Mouse (Mus musculus): Measurements from ENCODE around the gene Papss1. TPM values are rescaled to one million over a fixed set of nuclear protein-coding genes. Genes with fewer than 3 reads are reported as not detected.

Gene Papss1
- polyA plus RNA-seq, 1 experiment = 0.19 TPM

- H3K9me3 ChIP-seq (ENCODE audit: control insufficient read depth, low read length) = peaks cover 2% of the 10 kb centered on the region; the same call in 1 of the 2 replicates
- no peaks in the 10 kb centered on the region for H3K4me1 ChIP-seq (ENCODE audit: control insufficient read depth)
- no peaks in the 10 kb centered on the region for H3K27me3 ChIP-seq (ENCODE audit: control insufficient read depth)
- TF ChIP-seq TAL1 (IDR thresholded peaks at IDR 0.05; ENCODE audit: low read length) = no peak
- TF ChIP-seq GATA1 (IDR thresholded peaks at IDR 0.05; ENCODE audit: low read length) = no peak
- H3K36me3 ChIP-seq (ENCODE audit: control insufficient read depth) = no peaks in the 10 kb centered on the region
- H3K4me3 ChIP-seq (replicated peaks) = no peak overlapping the region
Measured at GRCm38 (mm10) chr3:131662589-131663148, 98.1 kb downstream of the Papss1 start.

GRCm38 (mm10) chr3:131669910-131670309 lies 105.3 kb downstream of the Papss1 start:
- no peak for TF ChIP-seq GATA1 (IDR thresholded peaks at IDR 0.05; ENCODE audit: low read length)
- TF ChIP-seq TAL1 (IDR thresholded peaks at IDR 0.05; ENCODE audit: low read length) = no peak
- peaks cover 2% of the 10 kb centered on the region; the same call in 1 of the 2 replicates for H3K9me3 ChIP-seq (ENCODE audit: control insufficient read depth, low read length)
- H3K4me1 ChIP-seq (ENCODE audit: control insufficient read depth) = no peaks in the 10 kb centered on the region
- H3K27me3 ChIP-seq (ENCODE audit: control insufficient read depth) = no peaks in the 10 kb centered on the region
- H3K36me3 ChIP-seq (ENCODE audit: control insufficient read depth) = no peaks in the 10 kb centered on the region
- H3K4me3 ChIP-seq (replicated peaks) = no peak overlapping the region

GRCm38 (mm10) chr3:131686106-131686505 lies 121.5 kb downstream of the Papss1 start:
- Histone ChIP-seq H3K36me3 (ENCODE audit: control insufficient read depth) (no peaks in the 10 kb centered on the region), H3K4me1 (ENCODE audit: control insufficient read depth) (no peaks in the 10 kb centered on the region), H3K27me3 (ENCODE audit: control insufficient read depth) (no peaks in the 10 kb centered on the region), H3K9me3 (ENCODE audit: control insufficient read depth, low read length) (peaks cover 11% of the 10 kb centered on the region), H3K4me3 (replicated peaks) (no peak overlapping the region)
- TF ChIP-seq TAL1 (IDR thresholded peaks at IDR 0.05; ENCODE audit: low read length) = no peak
- TF ChIP-seq GATA1 (IDR thresholded peaks at IDR 0.05; ENCODE audit: low read length) = no peak

DNA sequence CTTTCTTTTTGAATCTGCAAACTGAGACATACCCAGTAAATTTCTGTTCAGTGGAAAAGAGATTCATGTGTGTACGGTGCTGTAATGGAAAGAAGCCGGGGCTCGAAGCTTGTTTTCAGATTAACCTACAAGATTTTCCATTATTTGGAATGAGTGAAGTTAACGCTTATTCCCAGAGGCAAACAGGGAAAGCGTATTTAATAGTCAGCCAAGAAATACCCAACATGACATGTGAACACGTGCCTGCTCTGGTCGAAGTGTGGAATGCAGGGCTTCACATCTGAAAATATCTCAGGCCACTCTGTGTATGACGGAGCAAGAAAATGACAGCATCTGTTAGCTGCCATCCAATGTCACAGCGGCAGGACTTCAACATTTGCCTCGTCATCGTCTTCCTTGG lies 125.4 kb downstream of the Papss1 start:
- H3K27me3 ChIP-seq (ENCODE audit: control insufficient read depth) = no peaks in the 10 kb centered on the region
- TF ChIP-seq TAL1 (IDR thresholded peaks at IDR 0.05; ENCODE audit: low read length) = no peak
- no peak for TF ChIP-seq GATA1 (IDR thresholded peaks at IDR 0.05; ENCODE audit: low read length)
- no peaks in the 10 kb centered on the region for H3K4me1 ChIP-seq (ENCODE audit: control insufficient read depth)
- no peaks in the 10 kb centered on the region for H3K36me3 ChIP-seq (ENCODE audit: control insufficient read depth)
- peaks cover 12% of the 10 kb centered on the region for H3K9me3 ChIP-seq (ENCODE audit: control insufficient read depth, low read length)
- no peak overlapping the region for H3K4me3 ChIP-seq (replicated peaks)

GRCm38 (mm10) chr3:131690543-131690942 lies 126.0 kb downstream of the Papss1 start:
- TF ChIP-seq GATA1 (IDR thresholded peaks at IDR 0.05; ENCODE audit: low read length) (no peak), TAL1 (IDR thresholded peaks at IDR 0.05; ENCODE audit: low read length) (no peak)
- H3K4me1 ChIP-seq (ENCODE audit: control insufficient read depth) = no peaks in the 10 kb centered on the region
- no peak overlapping the region for H3K4me3 ChIP-seq (replicated peaks)
- H3K36me3 ChIP-seq (ENCODE audit: control insufficient read depth) = no peaks in the 10 kb centered on the region
- H3K27me3 ChIP-seq (ENCODE audit: control insufficient read depth) = no peaks in the 10 kb centered on the region
- peaks cover 12% of the 10 kb centered on the region for H3K9me3 ChIP-seq (ENCODE audit: control insufficient read depth, low read length)

- H3K4me1 ChIP-seq (ENCODE audit: control insufficient read depth) = no peaks in the 10 kb centered on the region
- TF ChIP-seq GATA1 (IDR thresholded peaks at IDR 0.05; ENCODE audit: low read length) (no peak), TAL1 (IDR thresholded peaks at IDR 0.05; ENCODE audit: low read length) (no peak)
- no peaks in the 10 kb centered on the region for H3K36me3 ChIP-seq (ENCODE audit: control insufficient read depth)
- peaks cover 10% of the 10 kb centered on the region for H3K9me3 ChIP-seq (ENCODE audit: control insufficient read depth, low read length)
- H3K27me3 ChIP-seq (ENCODE audit: control insufficient read depth) = no peaks in the 10 kb centered on the region
- H3K4me3 ChIP-seq (replicated peaks) = no peak overlapping the region
Measured at GRCm38 (mm10) chr3:131691202-131691601, 126.6 kb downstream of the Papss1 start.

Other genes starting within 250 kb of the Papss1 start
- gene Sgms2, start 73.4 kb upstream of the Papss1 start, polyA plus RNA-seq (2012) = 0.01 TPM in 1 of 2 replicates, not detected in the other